Mouse (Mus musculus): ENCODE data around the gene Gm20388.

- no peak for TF ChIP-seq ZC3H11A (IDR thresholded peaks at IDR 0.05; ENCODE audit: borderline replicate concordance, low read depth, low read length)
- TF ChIP-seq MAFK (IDR thresholded peaks at IDR 0.05; ENCODE audit: insufficient read depth, low read depth, low read length): no peak
- no peak for TF ChIP-seq CHD2 (IDR thresholded peaks at IDR 0.05; ENCODE audit: low read depth, low read length)
- TF ChIP-seq HCFC1 (IDR thresholded peaks at IDR 0.05; ENCODE audit: borderline replicate concordance, insufficient read depth, low read length): no peak
- no peak for TF ChIP-seq ZNF384 (IDR thresholded peaks at IDR 0.05; ENCODE audit: low read depth, low read length)
Measured at GRCm38 (mm10) chr8:122585411-122585891, 2674.8 kb downstream of the Gm20388 start.
